Mouse (Mus musculus): ENCODE measurements around the gene Arhgef17. TPM values are rescaled to one million over a fixed set of nuclear protein-coding genes. Genes with fewer than 3 reads are reported as not detected.

Arhgef17 gene
- polyA plus RNA-seq (2014; fragmentation: Illumina TruSeq; extraction: RNeasy Lipid Tissue Mini Kit (QIAGEN cat#74804); ENCODE audit: low read depth, low replicate concordance): 15.4 TPM

GRCm38 (mm10) chr7:100931926-100932480 is at the start of gene Arhgef17:
Gene Arhgef17 (minus strand): TSS chr7:100932107.

GRCm38 (mm10) chr7:100974135-100974903 is 42.4 kb upstream of the Arhgef17 start, which contains the start of gene P2ry6:
Gene P2ry6 (minus strand): TSS chr7:100974649.

GRCm38 (mm10) chr7:100862828-100863638 is 68.9 kb downstream of the Arhgef17 start, which contains the start of gene Relt:
Gene Relt (minus strand): TSS chr7:100863446.

Other genes with a start within 250 kb of the Arhgef17 start
- 21.4 TPM for gene Fam168a, start 225.5 kb downstream of the Arhgef17 start, polyA plus RNA-seq (2014; fragmentation: Illumina TruSeq; extraction: RNeasy Lipid Tissue Mini Kit (QIAGEN cat#74804); ENCODE audit: low read depth, low replicate concordance)
- 2.3 TPM for gene Relt, start 68.7 kb downstream of the Arhgef17 start, polyA plus RNA-seq (2014; fragmentation: Illumina TruSeq; extraction: RNeasy Lipid Tissue Mini Kit (QIAGEN cat#74804); ENCODE audit: low read depth, low replicate concordance)
- gene P2ry6, start 42.5 kb upstream of the Arhgef17 start, polyA plus RNA-seq (2014; fragmentation: Illumina TruSeq; extraction: RNeasy Lipid Tissue Mini Kit (QIAGEN cat#74804); ENCODE audit: low read depth, low replicate concordance): 7.3 TPM
- gene P2ry2, start 80.8 kb upstream of the Arhgef17 start, polyA plus RNA-seq (2014; fragmentation: Illumina TruSeq; extraction: RNeasy Lipid Tissue Mini Kit (QIAGEN cat#74804); ENCODE audit: low read depth, low replicate concordance): 2.6 TPM
- 9.6 TPM for gene Fchsd2, start 160.8 kb upstream of the Arhgef17 start, polyA plus RNA-seq (2014; fragmentation: Illumina TruSeq; extraction: RNeasy Lipid Tissue Mini Kit (QIAGEN cat#74804); ENCODE audit: low read depth, low replicate concordance)